Mouse (Mus musculus): ENCODE data around the gene BC147527.
"Not testable (repeated sequence)": the region's sequence is repeated elsewhere in the genome, so short reads cannot be mapped to it uniquely, and the experiment has no call there.

BC147527 gene

GRCm38 (mm10) chr13:120299991-120300442, at the start of gene BC147527:
BC147527 (plus strand) TSS chr13:120300392.
- no peak for DNase-seq

DNA sequence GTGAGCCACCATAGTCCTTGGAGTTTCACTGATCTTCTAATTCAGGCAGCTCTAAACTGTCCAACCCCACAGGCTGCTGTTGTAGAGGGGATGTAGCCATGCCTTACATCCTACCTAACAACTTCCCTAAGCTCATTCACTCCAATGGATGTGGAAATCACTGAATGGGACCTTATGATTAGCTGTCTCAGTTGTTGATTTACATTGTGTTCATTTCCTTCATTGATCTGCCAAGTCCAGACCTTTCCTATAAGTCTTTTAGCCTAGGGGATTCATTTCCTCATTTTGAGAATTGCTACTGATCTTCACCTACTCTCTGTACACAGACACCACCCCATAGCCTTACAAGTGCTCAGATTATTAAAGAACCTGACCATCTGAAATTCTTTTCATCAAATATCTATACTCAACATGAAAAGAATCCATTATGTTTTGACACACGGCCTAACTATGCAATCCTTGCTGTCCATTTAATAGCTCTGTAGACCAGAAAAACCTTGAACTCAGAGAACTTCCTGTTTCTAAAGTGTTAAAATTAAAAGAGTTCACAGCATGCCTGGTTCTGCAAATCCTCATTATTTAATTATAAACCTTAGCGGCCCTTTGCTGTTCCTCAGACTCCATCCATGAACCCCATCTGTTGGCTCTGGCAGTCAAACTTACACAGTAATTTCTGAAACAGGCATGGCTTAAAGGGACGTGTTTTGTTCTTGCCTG, 48.8 kb upstream of the BC147527 start:
- DNase-seq: not testable (repeated sequence)

GRCm38 (mm10) chr13:120258817-120259658, 41.2 kb upstream of the BC147527 start:
- DNase-seq: not testable (repeated sequence)

- DNase-seq: not testable (repeated sequence)
Measured at GRCm38 (mm10) chr13:120259718-120260117, 40.5 kb upstream of the BC147527 start.

GRCm38 (mm10) chr13:120262870-120263269, 37.3 kb upstream of the BC147527 start, which contains the start of gene AF067061:
AF067061 (plus strand) TSS chr13:120263114.
- not testable (repeated sequence) for DNase-seq

DNA sequence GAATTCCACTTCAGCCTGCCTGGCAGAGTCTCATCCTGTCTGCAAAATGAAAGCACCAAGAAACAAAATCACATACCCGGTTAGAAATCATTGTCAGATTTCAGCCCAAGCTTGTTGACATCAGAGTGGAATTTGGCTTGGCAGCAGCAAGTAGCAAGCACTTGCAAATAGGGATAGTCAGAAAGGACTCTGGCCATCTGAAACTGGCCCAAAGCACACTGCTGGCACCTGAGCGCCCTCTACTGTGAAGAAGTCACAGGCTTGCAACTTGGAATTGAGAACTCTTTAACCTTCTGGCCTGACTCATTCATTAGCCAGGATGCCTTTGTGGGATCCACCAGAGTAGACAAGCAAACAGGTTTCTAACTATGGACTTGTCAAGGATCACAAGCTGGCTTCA, 22.4 kb upstream of the BC147527 start:
- not testable (repeated sequence) for DNase-seq

- no peak for DNase-seq
Measured at GRCm38 (mm10) chr13:120278784-120279183, 21.4 kb upstream of the BC147527 start.

DNA sequence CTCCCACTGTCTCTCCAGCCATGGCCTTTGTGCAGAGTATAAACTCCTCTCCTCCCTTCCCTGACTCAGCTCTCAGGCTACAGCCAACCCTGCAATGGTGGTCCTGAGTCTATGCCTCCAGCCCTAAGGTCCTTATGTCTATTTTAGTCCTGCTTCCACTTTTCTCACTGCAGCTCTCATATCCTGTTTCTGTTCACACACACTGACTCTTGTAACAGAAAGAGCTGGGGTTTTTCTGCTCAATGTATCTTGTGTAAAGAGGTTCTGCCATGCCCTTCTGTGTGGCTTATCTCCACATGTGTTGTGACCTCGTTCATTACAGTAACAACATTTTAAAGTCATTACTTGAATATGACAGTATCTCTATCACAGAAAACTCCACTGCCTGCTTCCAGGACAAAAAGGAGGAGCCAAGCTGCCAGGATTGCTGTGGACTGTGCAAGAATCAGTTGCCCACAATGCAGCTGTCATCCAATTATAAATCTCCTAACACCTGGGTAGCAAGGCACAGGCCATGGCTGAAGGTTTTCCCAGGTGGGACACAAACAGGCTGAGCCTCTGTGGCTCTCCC, 783 bp upstream of the BC147527 start:
- DNase-seq: no peak

GRCm38 (mm10) chr13:120300853-120301252, 661 bp downstream of the BC147527 start:
- DNase-seq: no peak

- DNase-seq: no peak
Measured at GRCm38 (mm10) chr13:120310749-120311148, 10.6 kb downstream of the BC147527 start.

DNA sequence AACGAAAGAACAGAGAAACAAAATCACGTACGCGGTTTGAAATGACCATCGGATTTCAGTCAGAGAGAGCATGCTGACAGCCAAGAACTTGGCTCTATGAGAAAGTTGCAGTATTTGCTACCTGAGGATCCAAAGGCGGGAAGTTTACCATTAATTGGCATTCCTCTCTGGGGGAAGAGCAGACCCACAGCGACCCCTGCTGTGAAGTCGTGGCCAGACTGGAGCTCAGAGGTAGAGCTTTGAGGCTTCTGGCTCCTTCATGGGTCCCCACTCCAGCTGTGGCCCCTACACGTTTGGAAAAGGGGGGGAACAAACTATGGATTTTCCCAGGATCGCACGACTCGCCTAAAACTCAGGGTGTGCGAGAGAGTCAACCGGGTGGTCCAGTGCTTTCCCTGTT, 13.4 kb downstream of the BC147527 start:
- peak; percentile 7 for DNase-seq

- not testable (repeated sequence) for DNase-seq
Measured at GRCm38 (mm10) chr13:120316578-120316977, 16.4 kb downstream of the BC147527 start, which contains the start of gene Tcstv3. Tcstv3 (plus strand) TSS chr13:120316878.

DNA sequence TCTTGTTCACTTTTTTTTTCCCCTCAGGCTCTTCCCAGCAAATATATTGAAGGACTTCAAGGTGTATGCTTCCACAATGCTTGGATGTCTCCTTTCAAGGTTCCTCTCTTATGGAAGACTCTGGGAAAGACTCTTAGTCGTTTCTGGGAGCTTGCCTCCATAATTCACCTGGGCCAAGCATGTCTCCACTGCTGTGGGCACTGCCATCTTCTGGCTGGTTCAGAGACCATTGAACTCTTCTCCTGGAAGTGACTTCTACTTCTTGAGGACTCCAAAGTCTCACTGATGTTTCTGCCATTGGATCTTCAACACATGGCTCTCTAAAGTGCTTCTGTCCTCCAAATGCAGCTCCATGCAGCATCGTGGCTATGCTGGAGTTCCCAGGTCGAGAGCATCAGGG, 20.0 kb downstream of the BC147527 start:
- no peak for DNase-seq

DNA sequence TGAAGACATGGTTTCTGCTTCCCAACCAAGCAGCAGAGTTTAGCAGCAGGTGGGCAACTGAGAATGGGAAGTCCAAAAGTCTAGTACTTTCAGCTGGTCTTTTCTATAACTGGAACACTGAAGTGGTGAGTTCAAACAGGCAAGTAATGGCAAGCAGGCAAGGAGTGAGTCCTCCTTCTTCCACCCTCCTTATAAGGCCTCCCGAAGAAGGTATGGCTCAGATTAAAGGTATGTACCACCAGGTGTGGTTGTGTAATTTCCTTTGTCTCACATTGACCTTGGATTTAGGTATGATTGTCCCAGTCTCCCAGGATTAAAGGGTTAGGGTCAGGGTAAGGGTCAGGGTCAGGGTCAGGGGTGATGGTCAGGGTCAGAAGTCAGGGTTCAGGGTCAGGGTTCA, 20.5 kb downstream of the BC147527 start:
- no peak for DNase-seq

All from kidney, postnatal 10 days (tissue).